Mouse (Mus musculus): ENCODE data around the gene Hfe2.
"Not testable (repeated sequence)": the region's sequence is repeated elsewhere in the genome, so short reads cannot be mapped to it uniquely, and the experiment has no call there.

The Hfe2 gene

GRCm38 (mm10) chr3:96496216-96496615 is 28.8 kb upstream of the Hfe2 start:
- peak in 1 of 2 experiments; percentile 2 for DNase-seq (ENCODE audit: low spot score in 2 of 2)

GRCm38 (mm10) chr3:96496620-96497275 is 28.2 kb upstream of the Hfe2 start:
- not testable (repeated sequence) for DNase-seq (ENCODE audit: low spot score in 2 of 2)

- DNase-seq (ENCODE audit: low spot score in 2 of 2) = peak; percentile 71 to 77
Observed at GRCm38 (mm10) chr3:96497451-96498028, 27.4 kb upstream of the Hfe2 start.

DNA sequence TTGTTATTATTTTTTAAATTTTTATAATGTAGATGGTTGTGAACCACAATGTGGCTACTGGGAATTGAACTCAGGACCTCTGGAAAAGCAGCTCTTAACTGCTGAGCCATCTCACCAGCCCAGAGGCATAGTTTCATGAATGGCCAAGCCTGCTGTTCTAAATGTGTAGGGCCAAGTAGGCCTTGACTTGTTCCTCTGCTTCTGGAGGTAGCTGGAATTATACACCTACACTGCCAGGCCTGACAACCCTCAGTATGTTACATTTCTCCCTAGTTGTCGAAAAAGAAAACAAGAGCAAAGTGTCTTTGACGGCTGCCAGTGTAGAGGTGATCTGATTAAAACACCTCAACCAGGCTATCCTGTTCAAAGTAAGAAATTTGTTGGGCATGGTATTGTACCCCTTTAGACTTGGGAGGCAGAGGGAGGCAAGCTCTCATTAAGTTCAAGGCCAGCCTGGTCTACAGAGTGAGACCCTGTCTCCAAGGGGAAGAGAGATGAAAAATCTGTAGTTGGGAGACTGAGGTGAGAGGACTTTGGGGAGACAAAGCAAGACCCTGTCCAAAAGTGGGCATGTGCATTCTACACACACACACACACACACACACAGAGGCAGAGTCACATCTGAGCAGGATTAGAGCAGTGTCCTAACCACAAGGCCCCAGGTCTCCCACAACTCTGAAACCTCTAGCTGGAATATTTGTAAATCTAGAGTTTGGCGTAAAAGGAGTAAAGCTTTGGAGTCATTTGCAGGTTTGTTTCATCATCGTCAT is 26.3 kb upstream of the Hfe2 start:
- peak in 1 of 2 experiments; percentile 2 for DNase-seq (ENCODE audit: low spot score in 2 of 2)

DNA sequence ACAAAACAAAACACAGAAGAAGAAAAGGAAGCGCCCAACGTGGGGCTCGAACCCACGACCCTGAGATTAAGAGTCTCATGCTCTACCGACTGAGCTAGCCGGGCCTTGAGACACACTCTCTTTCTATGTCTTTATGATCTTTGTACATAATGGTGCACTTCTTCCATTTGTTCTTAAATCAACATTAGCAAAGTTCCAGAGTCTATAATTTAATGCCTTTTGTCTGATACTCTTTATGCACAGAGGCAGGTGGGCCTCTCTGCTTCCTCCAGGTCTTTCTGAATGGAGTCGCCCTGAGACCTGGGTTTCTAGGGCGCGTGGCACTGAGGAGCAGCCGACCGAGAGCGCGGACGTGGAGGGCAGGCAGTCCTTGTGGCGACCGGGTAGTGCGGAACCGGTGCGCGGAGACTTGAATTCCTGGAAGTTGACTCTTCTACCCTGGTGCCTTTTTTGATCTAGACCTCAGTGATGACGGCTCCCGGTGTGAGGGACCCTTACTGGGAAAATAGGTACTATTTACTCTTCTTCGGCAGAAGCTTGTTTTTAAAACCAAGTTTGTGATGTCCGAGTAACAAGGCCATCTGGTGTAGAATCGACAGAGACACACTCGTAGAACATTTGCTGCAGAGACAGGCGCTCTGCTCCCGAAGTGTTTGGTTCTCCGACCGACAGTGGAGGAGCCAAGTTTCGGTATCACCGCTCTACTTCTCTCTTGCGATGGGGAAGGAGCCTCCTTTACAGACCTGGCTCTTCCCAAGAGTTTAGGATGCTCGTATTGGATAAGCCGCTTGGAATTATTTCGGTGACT is 25.3 kb upstream of the Hfe2 start:
- DNase-seq (ENCODE audit: low spot score in 2 of 2) = peak; percentile 62 to 80

DNA sequence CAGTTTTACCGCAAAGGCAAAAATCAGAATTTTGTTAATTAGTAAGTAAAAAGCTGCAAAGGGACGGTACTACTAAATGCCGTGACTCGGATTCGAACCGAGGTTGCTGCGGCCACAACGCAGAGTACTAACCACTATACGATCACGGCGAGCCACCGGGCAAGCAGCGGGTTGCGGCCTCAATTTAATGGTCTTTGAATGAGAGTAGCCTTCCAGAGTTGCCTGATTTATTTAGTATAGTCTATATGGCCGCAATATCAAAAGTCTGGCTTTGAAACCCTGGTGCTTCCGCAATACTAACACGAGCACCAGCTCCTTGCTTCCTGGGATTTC is 24.7 kb upstream of the Hfe2 start:
- peak; percentile 87 to 95 for DNase-seq (ENCODE audit: low spot score in 2 of 2)

- peak; percentile 78 to 90 for DNase-seq (ENCODE audit: low spot score in 2 of 2)
Observed at GRCm38 (mm10) chr3:96500691-96501265, 24.2 kb upstream of the Hfe2 start.

DNA sequence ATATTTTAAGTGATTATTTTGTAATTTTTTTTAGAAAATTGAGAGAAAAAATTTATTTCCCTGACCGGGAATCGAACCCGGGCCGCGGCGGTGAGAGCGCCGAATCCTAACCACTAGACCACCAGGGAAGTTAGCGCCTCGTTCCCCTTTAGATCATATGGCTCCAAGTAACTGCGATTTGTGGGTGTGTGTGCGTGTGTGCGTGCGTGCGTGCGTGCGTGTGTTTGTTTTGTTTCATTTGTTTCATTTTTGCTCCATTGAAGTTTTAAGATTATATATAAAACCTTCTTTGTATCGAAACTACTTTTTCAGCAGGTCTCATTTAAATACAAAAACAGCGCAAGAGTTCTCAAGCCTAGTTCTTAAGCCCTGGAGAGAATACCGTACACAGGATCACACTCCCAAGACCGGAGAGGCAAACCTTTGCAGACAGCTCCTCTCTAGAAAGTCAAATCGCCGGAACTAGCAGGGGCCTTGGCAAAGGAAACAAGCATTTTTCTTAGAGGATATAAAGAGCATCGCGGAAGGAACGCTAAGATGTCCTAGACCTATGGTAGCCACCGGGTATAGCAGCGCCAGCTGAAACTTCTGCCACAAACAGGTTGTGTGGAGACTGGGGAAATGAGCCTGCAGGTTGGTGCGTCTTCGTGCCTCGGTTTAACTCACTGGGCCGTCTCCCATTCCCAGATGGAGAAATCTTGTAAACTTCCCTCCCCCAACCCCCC is 23.4 kb upstream of the Hfe2 start:
- DNase-seq (ENCODE audit: low spot score in 2 of 2) = peak; percentile 78 to 91

DNA sequence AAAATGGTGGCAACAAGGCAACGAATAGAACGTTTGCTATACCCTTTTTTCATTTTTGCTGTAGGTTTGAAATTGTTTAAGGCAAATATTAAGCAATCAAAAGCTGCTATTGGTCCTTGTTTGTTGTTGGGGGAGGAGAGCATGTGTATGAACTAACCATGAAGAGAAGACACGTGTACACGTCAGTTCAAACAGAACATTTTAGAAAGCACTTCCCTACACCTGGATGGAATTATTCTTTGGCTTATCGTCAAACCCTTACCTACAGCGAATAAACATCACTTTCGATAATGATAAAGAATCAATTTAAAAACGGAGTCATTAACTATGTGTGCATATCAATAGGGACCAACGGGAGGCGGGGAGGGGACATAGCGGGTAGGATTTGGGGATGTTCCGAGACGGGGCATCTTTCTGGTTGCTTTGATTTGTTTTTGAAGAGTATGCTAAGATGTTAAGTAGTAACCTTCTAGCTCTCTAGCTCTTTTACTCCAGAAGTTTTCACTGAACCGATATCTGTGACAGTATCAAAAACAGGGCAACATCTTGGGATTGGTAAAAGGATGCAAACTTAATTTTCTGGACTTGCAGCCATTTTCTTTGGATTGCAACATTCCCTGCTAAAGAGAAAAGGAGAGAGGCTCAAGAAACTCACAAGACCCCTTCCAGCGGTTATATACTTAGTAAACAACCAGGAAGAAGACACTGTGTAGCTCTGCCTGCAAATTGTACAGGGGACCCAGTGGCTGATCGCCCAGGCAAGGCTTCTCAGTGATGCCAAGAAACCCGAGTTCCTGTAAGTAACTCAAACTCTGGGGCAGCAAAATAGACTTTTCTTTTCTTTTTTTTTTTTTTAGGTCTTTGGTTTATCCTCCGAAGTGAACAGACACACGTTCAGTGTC is 22.5 kb upstream of the Hfe2 start:
- DNase-seq (ENCODE audit: low spot score in 2 of 2) = peak in 1 of 2 experiments; percentile 10

DNA sequence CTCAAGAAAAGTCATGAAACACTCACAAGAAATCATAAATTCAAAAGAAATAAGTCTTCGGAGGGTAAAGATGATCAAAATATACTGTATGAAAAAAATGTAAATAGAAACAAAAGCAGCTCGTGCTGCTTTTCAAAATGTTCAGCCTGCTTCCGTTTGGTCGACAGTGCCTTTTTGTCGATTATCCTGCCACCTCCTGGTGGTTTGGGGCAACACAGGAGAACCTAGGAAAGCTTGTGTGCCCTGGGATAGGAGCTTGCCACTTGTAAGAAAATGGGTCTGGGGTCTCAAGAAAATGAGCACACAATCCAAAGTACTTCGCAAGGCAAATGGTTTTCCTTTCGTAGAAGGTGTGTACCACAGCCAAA is 21.9 kb upstream of the Hfe2 start:
- peak; percentile 73 to 81 for DNase-seq (ENCODE audit: low spot score in 2 of 2)

- peak in 1 of 2 experiments; percentile 2 for DNase-seq (ENCODE audit: low spot score in 2 of 2)
Observed at GRCm38 (mm10) chr3:96503946-96504345, 21.0 kb upstream of the Hfe2 start.

DNA sequence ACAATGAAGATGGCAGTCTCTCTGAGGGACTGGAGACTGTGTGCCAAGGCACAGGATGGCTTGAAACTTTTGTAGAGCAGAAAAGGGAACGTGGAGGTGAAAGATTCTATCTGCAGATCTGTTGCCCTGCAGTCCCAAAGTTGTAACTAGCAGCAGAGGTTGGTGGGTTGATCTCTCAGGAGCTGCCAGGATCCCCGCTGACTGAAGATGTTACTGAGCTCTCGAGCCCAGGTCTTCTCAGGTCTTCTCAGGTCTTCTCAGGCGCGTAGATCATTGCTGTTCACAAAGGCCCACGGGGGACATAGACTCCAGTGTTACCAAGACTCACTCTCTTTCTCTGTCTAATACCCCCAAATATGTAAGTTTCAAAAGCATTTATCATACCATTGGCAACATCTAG is 20.0 kb upstream of the Hfe2 start:
- peak in 1 of 2 experiments; percentile 2 for DNase-seq (ENCODE audit: low spot score in 2 of 2)

DNA sequence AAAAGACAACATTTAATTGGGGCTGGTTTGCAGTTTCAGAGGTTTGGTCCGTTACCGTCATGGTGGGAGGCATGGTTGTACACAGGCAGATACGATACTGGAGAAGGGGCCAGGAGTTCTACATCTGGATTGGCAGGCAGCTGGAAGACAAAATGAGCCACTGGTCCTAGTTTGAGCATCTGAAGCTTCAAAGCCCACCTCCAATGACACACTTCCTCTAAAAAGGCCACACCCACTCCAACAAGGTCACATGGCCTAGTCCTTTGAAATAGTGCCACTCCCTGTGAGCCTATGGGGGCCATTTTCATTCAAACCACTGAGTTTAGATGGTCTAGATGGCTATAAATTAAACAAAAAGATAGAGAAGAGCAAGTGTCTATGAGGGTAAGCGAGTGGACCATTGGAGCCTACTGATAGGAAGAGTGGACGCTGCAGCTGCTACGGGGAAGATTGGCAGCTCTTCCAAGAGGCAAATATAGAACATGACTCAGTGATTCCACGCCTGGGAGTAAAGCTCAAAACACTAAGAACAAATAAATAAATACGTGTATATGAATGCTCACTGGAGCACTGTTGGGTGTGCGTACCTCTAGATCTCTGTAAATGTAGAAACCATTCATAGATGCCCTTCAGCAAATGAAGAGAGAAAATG is 18.4 kb upstream of the Hfe2 start:
- no peak for DNase-seq (ENCODE audit: low spot score in 2 of 2)

- DNase-seq (ENCODE audit: low spot score in 2 of 2) = not testable (repeated sequence)
Observed at GRCm38 (mm10) chr3:96507966-96508365, 17.0 kb upstream of the Hfe2 start.

- no peak for DNase-seq (ENCODE audit: low spot score in 2 of 2)
Observed at GRCm38 (mm10) chr3:96520171-96520570, 4.8 kb upstream of the Hfe2 start.

DNA sequence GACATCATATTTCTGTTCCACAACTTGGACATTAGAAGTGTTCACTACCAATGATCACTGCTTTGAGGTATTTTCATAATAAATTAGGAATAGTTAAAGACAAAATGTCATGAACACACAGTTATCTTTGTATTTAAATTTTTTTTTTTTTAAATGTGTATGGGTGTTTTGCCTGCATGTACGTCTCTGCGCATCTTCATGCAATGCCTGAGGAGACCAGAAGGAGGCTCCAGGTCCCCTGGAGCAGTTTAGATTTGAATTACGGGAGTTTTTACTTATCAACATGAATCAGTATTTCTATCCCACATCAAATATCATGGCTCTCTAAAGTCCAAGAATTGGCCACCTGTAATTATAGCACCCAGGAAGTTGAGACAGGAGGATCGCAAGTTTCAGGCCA is 2.8 kb upstream of the Hfe2 start:
- DNase-seq (ENCODE audit: low spot score in 2 of 2) = peak in 1 of 2 experiments; percentile 31

- DNase-seq (ENCODE audit: low spot score in 2 of 2) = no peak
Observed at GRCm38 (mm10) chr3:96524028-96524810, 753 bp upstream of the Hfe2 start.

GRCm38 (mm10) chr3:96526013-96526762 is 1.2 kb downstream of the Hfe2 start:
- no peak for DNase-seq (ENCODE audit: low spot score in 2 of 2)
